Mouse (Mus musculus): Measurements from ENCODE around the gene Mrps14. TPM values are rescaled to one million over a fixed set of nuclear protein-coding genes. Genes with fewer than 3 reads are reported as not detected.

Mrps14 gene
- polyA plus RNA-seq, 1 experiment, result 54.2 TPM

DNA sequence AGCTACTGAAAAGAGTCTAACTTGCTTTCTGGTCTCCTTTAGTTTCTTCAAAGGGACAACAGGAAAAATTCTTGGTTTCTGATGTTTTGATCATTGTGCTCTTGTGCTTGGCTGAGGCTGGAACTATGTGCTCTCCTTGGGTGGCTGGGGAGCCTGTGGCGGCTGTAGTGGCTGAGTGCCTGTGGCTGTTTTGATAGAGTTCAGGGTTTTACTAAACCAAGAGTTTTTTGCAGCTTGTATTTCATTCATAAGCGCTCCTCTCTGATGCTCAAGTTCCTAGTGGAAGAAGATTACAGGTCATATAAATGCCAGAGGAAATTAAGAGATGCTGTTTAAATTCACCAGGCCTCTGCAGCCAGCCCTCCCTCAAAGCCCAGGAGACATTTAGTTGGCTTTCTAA, 29.1 kb downstream of the Mrps14 start:
- no peak for DNase-seq (ENCODE audit: extremely low spot score in 1 of 2, low spot score in 1 of 2)

- DNase-seq (ENCODE audit: extremely low spot score in 1 of 2, low spot score in 1 of 2), result no peak
Measured at GRCm38 (mm10) chr1:160227196-160227595, 32.2 kb downstream of the Mrps14 start.

DNA sequence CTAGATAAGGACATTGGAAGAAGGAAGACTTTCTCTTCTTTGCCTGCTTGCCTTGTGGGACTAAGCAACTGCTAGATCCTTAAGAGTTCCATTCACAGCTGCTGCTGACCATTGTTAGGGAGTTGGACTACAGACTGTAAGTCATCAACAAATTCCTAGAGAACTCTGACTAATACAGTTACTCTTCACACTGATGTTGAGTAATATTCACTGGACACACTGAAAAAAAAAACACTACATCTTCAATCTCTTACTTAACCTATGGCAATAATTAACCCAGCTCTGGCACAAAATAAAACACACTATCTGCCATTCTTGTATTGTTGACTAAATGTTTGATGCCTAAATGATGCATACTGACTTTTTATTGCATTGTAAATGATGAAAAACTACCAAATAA, 32.8 kb downstream of the Mrps14 start:
- DNase-seq (ENCODE audit: extremely low spot score in 1 of 2, low spot score in 1 of 2), result no peak

DNA sequence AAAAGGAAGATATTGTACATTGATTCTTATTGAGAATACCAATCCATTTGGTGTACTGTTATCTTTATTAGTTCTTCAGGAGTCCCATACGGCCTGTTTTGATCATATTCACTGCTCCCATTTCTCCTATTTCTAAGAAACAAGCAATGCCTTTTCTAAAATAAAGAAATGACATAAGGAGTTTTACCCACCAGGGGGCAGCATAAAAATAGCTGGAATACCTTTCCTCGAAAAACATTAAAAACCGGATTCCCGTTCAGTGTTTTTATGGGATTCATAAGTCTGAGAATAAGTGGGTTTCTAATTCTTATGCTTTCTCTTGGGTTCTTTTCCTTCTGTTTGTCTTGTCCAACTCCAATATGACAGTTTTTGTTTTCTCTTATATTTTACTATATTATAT, 36.0 kb downstream of the Mrps14 start:
- peak in 1 of 2 experiments; percentile 90 for DNase-seq (ENCODE audit: extremely low spot score in 1 of 2, low spot score in 1 of 2)

DNA sequence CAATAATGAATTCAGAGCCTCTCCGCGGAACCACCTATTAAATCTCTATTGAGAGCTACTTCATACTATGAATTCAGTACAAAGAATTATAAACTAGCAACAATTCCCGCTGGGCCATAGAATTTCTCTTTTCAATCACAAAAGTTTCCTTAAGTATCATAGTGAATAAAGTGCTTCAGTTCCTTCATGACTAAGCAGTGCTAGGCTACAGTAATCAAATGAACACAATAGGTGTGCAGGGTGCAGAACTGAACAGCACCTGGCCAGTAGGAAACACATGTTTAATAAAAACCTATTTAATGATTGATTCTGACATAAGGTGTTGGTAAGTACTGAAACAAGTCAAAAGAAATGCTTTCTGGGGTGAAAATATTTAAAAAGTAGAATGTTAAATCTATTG, 37.1 kb downstream of the Mrps14 start:
- no peak for DNase-seq (ENCODE audit: extremely low spot score in 1 of 2, low spot score in 1 of 2)

GRCm38 (mm10) chr1:160233921-160234320, 38.9 kb downstream of the Mrps14 start:
- DNase-seq (ENCODE audit: extremely low spot score in 1 of 2, low spot score in 1 of 2), result no peak

- DNase-seq (ENCODE audit: extremely low spot score in 1 of 2, low spot score in 1 of 2), result peak in 1 of 2 experiments; percentile 33
Measured at GRCm38 (mm10) chr1:160237981-160238380, 43.0 kb downstream of the Mrps14 start.

DNA sequence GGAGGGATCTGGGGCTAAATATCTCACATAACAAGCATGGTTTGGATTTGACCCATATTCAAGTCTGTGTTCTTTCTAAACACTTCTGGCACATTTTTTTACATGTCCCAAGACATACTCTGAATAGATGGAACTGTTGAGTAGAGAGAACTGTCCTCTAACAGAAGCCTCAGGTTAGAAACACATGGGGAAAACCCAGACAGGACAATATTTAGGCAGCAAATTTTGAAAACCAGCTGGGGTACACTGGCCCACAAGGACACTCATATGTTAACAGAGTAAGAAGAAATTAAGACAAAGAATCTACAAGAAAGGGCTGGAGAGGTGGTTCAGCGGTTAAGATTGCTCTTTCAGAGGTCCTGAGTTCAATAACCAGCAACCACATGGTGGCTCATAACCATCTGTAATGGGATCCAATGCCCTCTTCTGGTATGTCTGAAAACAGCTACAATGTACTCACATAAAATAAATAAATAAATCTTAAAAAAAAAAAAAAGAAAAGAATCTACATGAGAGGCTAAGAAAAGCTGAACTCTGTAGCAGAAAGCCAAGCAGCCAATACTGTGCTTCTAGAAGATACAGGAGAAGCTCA, 43.9 kb downstream of the Mrps14 start:
- DNase-seq (ENCODE audit: extremely low spot score in 1 of 2, low spot score in 1 of 2), result no peak

DNA sequence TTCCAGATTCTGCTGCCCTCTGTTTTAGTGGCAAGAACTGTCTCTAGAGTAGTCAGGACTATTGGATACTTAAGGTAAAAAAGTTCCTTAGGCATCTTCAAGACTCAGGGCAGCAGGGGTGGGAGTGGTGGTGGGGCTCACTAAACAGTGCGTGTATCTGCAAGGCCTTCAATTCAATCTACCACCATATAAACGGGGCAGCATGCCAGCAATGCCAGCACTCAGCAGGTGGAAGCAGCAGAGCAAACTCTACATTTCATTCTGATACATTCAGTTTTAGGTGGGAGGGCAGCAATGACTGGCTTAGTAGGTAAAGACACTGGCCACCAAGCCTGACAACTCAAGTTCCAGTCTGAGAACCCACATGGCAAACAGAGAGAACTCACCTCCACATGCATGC, 45.1 kb downstream of the Mrps14 start:
- no peak for DNase-seq (ENCODE audit: extremely low spot score in 1 of 2, low spot score in 1 of 2)

DNA sequence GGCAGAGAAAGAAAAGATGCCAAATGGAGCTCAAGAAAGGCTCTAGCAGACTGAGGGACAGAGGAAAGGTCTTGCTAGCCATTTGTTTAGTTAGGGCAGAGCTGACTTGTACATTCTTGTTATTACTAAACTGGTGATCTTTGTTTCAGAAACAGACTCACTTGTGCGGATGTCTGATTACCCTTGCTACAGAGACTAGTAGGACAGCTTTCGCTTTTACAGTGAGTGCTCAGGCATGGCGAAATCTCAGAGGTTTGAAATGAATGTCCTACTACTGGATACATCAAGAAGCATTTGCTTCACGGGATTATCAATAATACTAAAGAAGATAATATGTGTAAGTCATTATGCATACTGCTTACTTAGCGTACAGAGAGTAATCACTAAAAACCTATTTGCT, 49.7 kb downstream of the Mrps14 start:
- no peak for DNase-seq (ENCODE audit: extremely low spot score in 1 of 2, low spot score in 1 of 2)

DNA sequence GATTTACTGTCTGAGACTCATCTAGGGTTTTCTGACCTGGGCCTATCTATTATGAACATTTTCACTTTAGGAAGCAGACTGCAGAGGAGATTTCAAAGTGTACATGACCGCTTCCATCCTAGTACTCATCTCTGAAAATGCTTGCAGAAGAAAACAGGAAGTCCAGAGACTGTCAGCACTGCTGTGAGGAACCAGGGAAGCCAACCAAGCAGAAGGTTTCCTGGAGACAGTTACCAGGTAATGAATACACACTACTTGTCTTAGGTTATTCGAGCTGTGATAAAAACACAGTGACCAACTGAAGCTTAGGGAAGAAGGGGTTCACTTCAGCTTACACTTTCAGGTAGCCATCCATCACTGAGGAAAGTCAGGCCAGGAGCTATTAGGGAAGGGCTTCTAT, 50.9 kb downstream of the Mrps14 start:
- DNase-seq (ENCODE audit: extremely low spot score in 1 of 2, low spot score in 1 of 2), result no peak

DNA sequence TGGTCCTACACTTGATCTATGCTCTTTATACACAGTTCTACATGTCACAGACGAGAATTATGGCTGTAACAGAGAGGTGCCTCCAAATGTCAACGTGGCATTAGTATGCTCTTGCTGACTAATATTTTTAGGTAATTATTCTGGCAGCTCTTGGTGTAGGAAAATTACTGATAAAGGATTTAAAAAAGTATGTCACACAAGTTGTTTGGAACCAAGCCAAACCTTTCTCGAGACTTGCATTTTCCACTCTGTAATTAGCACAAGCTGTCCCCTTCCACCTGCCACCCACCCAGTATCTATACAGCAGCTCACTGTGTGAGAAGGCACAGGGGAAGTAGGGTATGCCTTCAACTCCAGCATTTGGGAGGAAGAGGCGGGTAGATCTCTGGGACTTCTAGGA, 51.8 kb downstream of the Mrps14 start:
- DNase-seq (ENCODE audit: extremely low spot score in 1 of 2, low spot score in 1 of 2), result peak in 1 of 2 experiments; percentile 49

- DNase-seq (ENCODE audit: extremely low spot score in 1 of 2, low spot score in 1 of 2), result no peak
Measured at GRCm38 (mm10) chr1:160247473-160247872, 52.5 kb downstream of the Mrps14 start.

DNA sequence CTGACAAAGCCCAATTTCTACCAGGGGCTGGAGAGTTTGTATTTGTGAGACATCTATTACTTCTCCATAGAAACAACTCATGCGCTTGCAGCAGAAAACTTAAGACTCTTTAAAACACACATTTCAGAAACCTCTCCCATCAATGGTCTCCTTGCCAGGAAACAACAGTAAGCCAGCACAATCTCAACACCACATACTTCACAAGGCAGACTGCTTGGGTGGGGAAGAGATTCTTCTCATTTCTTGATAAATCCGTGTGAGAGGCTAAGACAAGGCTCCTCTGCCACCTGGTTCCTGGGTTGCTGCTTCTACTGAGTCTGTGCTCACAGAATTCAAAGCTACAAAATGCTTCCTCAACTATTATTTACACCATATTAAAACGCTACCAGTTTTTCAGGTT, 54.8 kb downstream of the Mrps14 start:
- no peak for DNase-seq (ENCODE audit: extremely low spot score in 1 of 2, low spot score in 1 of 2)

DNA sequence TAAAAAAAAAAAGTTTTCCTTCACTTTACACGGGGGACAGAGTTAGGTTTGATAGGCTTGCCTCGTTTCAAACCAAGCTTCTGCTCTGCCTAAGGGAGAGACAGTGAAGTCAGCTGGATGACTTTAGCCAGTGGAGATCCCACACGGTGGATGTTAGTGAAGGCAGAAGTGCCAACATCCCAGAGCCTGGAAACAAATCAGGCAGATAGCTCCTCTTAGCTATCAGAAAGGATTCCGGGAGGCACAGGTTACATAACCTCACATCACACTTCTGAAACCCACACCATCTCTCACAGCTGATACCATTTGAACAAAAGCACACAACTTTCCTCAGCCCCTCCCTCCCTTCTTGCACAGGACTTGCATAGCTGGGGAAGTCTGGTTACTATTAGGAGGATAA, 55.8 kb downstream of the Mrps14 start:
- peak in 1 of 2 experiments; percentile 43 for DNase-seq (ENCODE audit: extremely low spot score in 1 of 2, low spot score in 1 of 2)

- no peak for DNase-seq (ENCODE audit: extremely low spot score in 1 of 2, low spot score in 1 of 2)
Measured at GRCm38 (mm10) chr1:160251388-160252007, 56.5 kb downstream of the Mrps14 start.

Other genes starting within 250 kb of the Mrps14 start
- gene 4930523C07Rik, start 150.8 kb upstream of the Mrps14 start, polyA plus RNA-seq (2012; rRNA removed), result 1.6 and 2.3 TPM in 2 replicates
- gene Tnn, start 41.6 kb upstream of the Mrps14 start, polyA plus RNA-seq (2012; rRNA removed), result 0.12 and 0.15 TPM in 2 replicates
- gene Cacybp, start 17.7 kb downstream of the Mrps14 start, polyA plus RNA-seq (2012; rRNA removed), result 56.7 and 61.8 TPM in 2 replicates

All from frontal cortex, adult 2 months (tissue).